Mouse (Mus musculus): Measurements from ENCODE around the gene N4bp3.

DNA sequence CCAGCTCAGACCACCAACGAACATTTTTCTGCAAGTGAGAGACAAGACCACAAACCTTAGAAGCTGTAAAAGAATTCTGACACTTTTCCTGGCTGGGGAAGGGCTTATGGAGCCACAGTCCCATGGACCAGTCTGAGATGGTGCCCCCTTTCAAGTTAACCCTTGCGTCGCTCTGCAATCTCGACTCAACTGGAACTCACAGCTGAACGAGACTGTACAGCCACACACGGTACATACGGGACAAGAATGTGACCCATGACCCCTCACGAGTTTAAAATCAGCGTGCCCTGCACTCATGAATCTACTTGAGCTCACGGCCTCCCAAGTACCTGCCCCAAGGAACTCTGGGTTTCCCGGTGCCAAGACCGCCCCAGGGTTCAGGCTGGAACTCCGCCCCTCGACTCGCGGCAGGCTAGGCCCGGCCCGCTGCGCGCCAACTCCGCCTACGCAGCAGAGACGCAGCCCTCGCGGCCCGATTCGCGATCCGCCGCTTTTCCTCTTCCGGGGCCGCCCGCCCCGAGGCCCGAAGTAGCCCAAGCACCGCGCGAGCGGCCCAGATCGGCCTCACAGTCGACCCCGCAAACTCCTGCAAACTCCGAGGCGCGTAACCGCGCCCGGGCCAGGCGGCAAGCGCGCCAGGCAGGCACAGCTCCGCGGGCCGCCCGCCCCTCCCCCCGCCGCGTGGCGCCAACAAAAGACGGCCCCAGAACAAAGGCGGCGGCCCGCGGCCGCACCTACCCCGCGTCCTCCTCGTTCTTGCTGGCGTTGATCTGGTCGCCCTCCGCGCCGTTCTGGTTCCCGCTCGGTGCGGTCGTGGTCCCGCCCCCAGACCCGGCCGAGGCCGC, 44.8 kb downstream of the N4bp3 start:
- no peak; the same call in 1 of the 2 replicates for TF ChIP-seq POLR2A (IDR thresholded peaks at IDR 0.05; ENCODE audit: borderline replicate concordance, insufficient read depth, low read length)
- no peak for TF ChIP-seq CTCF (IDR thresholded peaks at IDR 0.05; ENCODE audit: borderline replicate concordance, insufficient read depth, low read depth, low read length)

Measured in cerebellum, adult 2 months (tissue).